ENCODE assay signal across 16 mouse cellular contexts in genomic region chr8:81360518-81360917, GRCm38 (mm10). TPM values are rescaled to one million over a fixed set of nuclear protein-coding genes. Genes with fewer than 3 reads are reported as not detected.
A peak's percentile ranks its signal among the peaks of the same experiment; 100 is the strongest.
DNase-seq lines count a peak whose midpoint lies in the region; ATAC-seq and TF ChIP-seq lines count a peak whose summit lies in the region.
"Had no signal": no experiment of that assay in that cellular context is flagged by ENCODE, and none has a peak within 500 bp of the region (broad histone marks: within the 10 kb centered on the region; RNA-seq: fewer than 3 reads in every experiment).

No protein-coding gene starts in this region.

- ATAC-seq in hindbrain, embryonic 16.5 days = peak; percentile 61; the same call in 1 of the 2 replicates
- ATAC-seq in hindbrain, embryonic 12.5 days (ENCODE audit: low FRiP score) = no peak
- ATAC-seq in heart, embryonic 12.5 days (ENCODE audit: insufficient number of reproducible peaks, low FRiP score) = no peak
- ATAC-seq: forebrain, embryonic 13.5 days had no signal

- 62% methylated on average over 2 of the region's 2 CpGs for WGBS in hindbrain, embryonic 16.5 days
- WGBS in hindbrain, embryonic 12.5 days = 79% methylated on average over 2 of the region's 2 CpGs
- 67% methylated on average over 2 of the region's 2 CpGs for WGBS in heart, embryonic 12.5 days

- no peak for TF ChIP-seq CTCF in layer of hippocampus, adult 2 months (conservative IDR thresholded peaks at IDR 0.05)

- H3K36me3 ChIP-seq in hindbrain, embryonic 16.5 days (ENCODE audit: control insufficient read depth, insufficient read depth, low read length) = no peaks in the 10 kb centered on the region
- H3K36me3 ChIP-seq in hindbrain, embryonic 12.5 days = no peaks in the 10 kb centered on the region
- no peaks in the 10 kb centered on the region for H3K36me3 ChIP-seq in heart, embryonic 12.5 days
- H3K36me3 ChIP-seq: heart, embryonic 13.5 days; liver, embryonic 15.5 days; midbrain, embryonic 10.5 days had no signal

- no peaks in the 10 kb centered on the region; the same call in 1 of the 2 replicates for H3K4me1 ChIP-seq in hindbrain, embryonic 16.5 days (ENCODE audit: control insufficient read depth, insufficient read depth, low read depth, low read length)
- no peaks in the 10 kb centered on the region for H3K4me1 ChIP-seq in hindbrain, embryonic 12.5 days
- no peaks in the 10 kb centered on the region for H3K4me1 ChIP-seq in heart, embryonic 12.5 days (replicated peaks)
- H3K4me1 ChIP-seq: heart, embryonic 13.5 days; liver, embryonic 15.5 days; midbrain, embryonic 10.5 days had no signal

- no peak overlapping the region for H3K9ac ChIP-seq in hindbrain, embryonic 16.5 days (ENCODE audit: low read depth, low read length)
- no peak overlapping the region for H3K9ac ChIP-seq in hindbrain, embryonic 12.5 days
- H3K9ac ChIP-seq in heart, embryonic 12.5 days = no peak overlapping the region
- H3K9ac ChIP-seq: forebrain, embryonic 13.5 days; heart, embryonic 13.5 days; liver, embryonic 15.5 days had no signal

- 0 out of 2 replicates have a peak overlapping the region, but pooled peaks have one; percentile 17 for H3K27ac ChIP-seq in hindbrain, embryonic 16.5 days (ENCODE audit: low read depth, low read length)
- no peak overlapping the region for H3K27ac ChIP-seq in hindbrain, embryonic 12.5 days
- H3K27ac ChIP-seq in layer of hippocampus, adult 2 months = peak overlapping the region; percentile 71
- H3K27ac ChIP-seq in heart, embryonic 12.5 days (ENCODE audit: poor library complexity, severe bottlenecking) = no peak overlapping the region
- H3K27ac ChIP-seq: forebrain, embryonic 13.5 days; heart, embryonic 13.5 days; liver, embryonic 15.5 days; midbrain, embryonic 10.5 days had no signal

- H3K27me3 ChIP-seq in hindbrain, embryonic 16.5 days (replicated peaks; ENCODE audit: control insufficient read depth, insufficient read depth, low read length) = no peaks in the 10 kb centered on the region
- H3K27me3 ChIP-seq in hindbrain, embryonic 12.5 days = no peaks in the 10 kb centered on the region
- H3K27me3 ChIP-seq in heart, embryonic 12.5 days (replicated peaks) = no peaks in the 10 kb centered on the region
- H3K27me3 ChIP-seq: forebrain, embryonic 13.5 days; heart, embryonic 13.5 days; liver, embryonic 15.5 days had no signal

- no peak overlapping the region for H3K4me2 ChIP-seq in hindbrain, embryonic 16.5 days (ENCODE audit: low read length)
- H3K4me2 ChIP-seq in hindbrain, embryonic 12.5 days (replicated peaks) = no peak overlapping the region
- no peak overlapping the region for H3K4me2 ChIP-seq in heart, embryonic 12.5 days
- H3K4me2 ChIP-seq: forebrain, embryonic 13.5 days; heart, embryonic 13.5 days; liver, embryonic 15.5 days had no signal

- H3K4me3 ChIP-seq in hindbrain, embryonic 16.5 days (ENCODE audit: low read length) = no peak overlapping the region
- no peak overlapping the region for H3K4me3 ChIP-seq in hindbrain, embryonic 12.5 days
- H3K4me3 ChIP-seq in layer of hippocampus, adult 2 months = no peak overlapping the region
- no peak overlapping the region for H3K4me3 ChIP-seq in heart, embryonic 12.5 days
- H3K4me3 ChIP-seq: forebrain, embryonic 13.5 days; heart, embryonic 13.5 days; liver, embryonic 15.5 days; midbrain, embryonic 10.5 days had no signal

- DNase-seq in cerebellum, adult 8-10 months = peak; percentile 61
- DNase-seq in layer of hippocampus, adult 2 months (ENCODE audit: low spot score in 2 of 2) = peak; percentile 47 to 58
- DNase-seq in right cerebral cortex, postnatal 10 days (ENCODE audit: low spot score in 2 of 2) = peak; percentile 48 to 62
- DNase-seq in spleen, adult 12 weeks (ENCODE audit: low spot score) = no peak
- DNase-seq in heart, postnatal 10 days = no peak
- DNase-seq: adrenal gland, postnatal 36 days; B cell, adult 2 months; embryo, embryonic 11 days; thymus, postnatal 36 days had no signal

- intact Hi-C loops in heart, postnatal 10 days (cut with DNase I) = no loop called here

- H3K9me3 ChIP-seq in hindbrain, embryonic 16.5 days (ENCODE audit: control insufficient read depth, low read length) = no peaks in the 10 kb centered on the region
- no peaks in the 10 kb centered on the region for H3K9me3 ChIP-seq in hindbrain, embryonic 12.5 days (replicated peaks)
- H3K9me3 ChIP-seq in heart, embryonic 12.5 days (replicated peaks) = no peaks in the 10 kb centered on the region
- H3K9me3 ChIP-seq: forebrain, embryonic 13.5 days; heart, embryonic 13.5 days; liver, embryonic 15.5 days; midbrain, embryonic 10.5 days had no signal

RNA-seq across cellular contexts. Expression of gene Inpp4b, which starts 18.2 kb away (rescaled TPM):
- polyA plus RNA-seq in hindbrain, embryonic 16.5 days (2015; fragmentation: Nextera tagmentation; extraction: Ambion mirVana) = 11.7 and 13.6 TPM in 2 replicates
- polyA plus RNA-seq in hindbrain, embryonic 12.5 days (2016; fragmentation: Nextera tagmentation; extraction: Ambion mirVana) = 9.6 TPM in 2 replicates
- 10 to 100 TPM; 11.7 to 11.8 TPM for total RNA-seq in layer of hippocampus, adult 2 months (2021)
- total RNA-seq in heart, postnatal 10 days (2021) = 10 to 100 TPM; 41.8 to 44.4 TPM
- 10.2 and 12.8 TPM in 2 replicates for polyA plus RNA-seq in heart, embryonic 12.5 days (2016; fragmentation: Nextera tagmentation; extraction: Ambion mirVana)

Comparison
In these comparisons a context has a peak if more than half of its experiments do, and no peak if none do; other contexts are left out.
1. H3K27ac ChIP-seq: peak in hindbrain, embryonic 16.5 days (single experiment) and layer of hippocampus, adult 2 months (single experiment); none in hindbrain, embryonic 12.5 days (single experiment) and heart, embryonic 12.5 days (single experiment).
2. DNase-seq: peak in cerebellum, adult 8-10 months (single experiment), layer of hippocampus, adult 2 months (2 of 2) and right cerebral cortex, postnatal 10 days (2 of 2); none in spleen, adult 12 weeks (single experiment) and heart, postnatal 10 days (0 of 2).